Mouse (Mus musculus): ENCODE results near the gene Rhbdd1. TPM values are rescaled to one million over a fixed set of nuclear protein-coding genes. Genes with fewer than 3 reads are reported as not detected.

Gene Rhbdd1
- total and polyA plus RNA-seq, 3 experiments = 15.4 to 37.2 (median 32.5) TPM

DNA sequence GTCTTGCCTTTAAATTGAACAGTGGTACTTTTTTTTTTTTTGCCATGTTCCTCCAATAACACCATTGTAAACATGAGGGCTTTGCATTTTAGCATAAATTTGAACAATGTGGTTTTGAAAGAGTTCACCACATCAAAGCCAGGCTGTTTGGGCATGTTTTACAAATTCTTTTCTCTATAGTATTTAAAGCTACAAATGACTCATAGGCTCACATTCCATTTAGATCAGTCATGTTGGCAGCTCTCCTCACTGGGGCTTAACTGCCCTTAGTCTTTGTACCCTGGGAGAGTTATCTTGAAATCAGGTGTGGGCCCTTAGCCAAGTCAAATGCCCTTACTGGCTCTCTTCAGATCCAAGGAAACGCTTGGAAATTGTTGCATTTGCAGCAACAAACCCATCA, 112.8 kb downstream of the Rhbdd1 start:
- DNase-seq = peak; percentile 78

DNA sequence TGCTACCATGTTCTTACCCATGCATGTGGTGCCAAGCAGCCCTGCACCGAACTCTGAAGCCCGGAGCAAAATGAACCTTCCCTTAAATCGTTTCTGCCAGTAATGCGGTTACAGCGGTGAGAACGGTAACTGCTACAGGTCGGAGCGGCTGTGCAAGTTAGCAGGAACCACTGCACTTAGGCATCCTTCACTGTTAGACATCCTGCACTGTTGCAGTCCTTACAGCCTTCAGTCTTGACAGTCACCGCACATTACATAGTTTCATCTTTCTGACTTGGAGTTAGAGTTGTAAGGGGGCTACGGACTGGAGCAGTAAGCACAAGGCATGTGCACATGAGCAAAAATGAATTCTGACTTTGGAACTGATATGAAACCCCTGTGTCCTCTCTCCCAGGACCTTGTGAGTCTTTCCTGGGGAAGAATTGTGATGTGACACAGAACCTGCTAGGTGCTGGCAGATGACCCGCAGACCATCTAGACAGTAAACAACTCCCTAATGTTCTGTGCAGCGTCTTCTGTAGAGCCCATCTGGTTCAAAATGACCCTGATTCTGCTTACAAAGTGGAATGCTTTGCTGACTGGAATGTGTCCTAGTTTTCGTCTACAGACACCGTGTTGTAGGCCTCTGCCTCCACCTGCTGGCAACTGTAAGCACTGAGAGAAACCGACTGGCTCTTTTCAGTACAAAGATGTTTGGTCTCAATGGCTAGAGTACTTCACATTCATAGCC, 116.8 kb downstream of the Rhbdd1 start:
- DNase-seq = peak; percentile 67

DNA sequence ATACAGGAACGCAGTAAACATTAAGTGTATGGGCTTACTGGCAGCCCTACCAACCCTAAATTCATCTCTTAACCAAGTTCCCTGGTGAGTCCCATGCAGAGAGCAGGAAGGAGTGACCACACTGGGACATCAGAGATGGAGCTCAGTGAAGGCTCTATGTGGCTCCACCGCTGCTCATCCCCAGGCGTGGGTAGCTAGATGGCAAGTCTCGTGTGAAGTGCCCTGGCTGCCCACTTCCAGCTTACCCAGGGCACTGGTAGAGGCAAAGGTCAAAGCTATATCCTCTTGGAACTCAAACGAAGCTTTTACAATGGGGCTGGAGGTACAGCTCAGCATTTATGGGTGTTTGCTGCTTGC, 117.4 kb downstream of the Rhbdd1 start:
- no peak for DNase-seq

DNA sequence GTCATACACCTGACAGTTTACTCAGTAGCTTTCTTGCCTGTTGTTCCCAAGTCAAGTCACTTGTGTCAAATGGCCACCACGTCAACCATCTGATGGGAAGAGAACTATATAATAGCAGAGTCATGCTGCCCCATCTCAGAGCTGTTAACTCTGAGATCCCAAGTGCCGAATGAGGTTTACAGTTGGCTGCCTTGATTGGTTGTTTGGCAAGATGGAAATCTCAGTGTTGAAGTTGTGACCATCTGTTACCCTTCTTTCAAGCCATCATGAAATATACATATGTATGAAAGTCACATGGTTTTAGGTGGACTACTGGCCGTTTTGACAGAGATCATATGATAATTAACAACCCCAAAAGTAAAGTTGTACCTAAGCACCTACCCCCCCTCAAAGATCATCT, 121.0 kb downstream of the Rhbdd1 start:
- no peak for DNase-seq

DNA sequence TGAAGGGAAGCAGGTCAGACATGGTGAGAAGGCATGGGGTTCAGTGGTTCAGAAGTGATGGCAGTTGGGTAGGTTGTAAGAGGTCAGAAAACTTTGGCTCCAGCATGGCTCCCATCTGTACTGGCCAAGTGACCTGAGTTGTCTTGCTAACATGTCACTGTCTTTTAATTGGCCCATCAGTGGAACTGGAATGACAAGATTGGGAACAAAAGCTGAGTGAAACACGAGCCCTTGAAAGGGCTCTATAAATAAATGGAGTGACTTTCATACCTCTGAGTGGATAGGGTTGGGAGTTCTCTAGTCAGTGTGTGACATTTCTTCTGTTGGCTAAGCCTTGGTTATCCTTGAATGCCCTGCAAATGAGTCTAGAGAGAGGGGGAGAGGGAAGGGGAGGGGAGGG, 123.9 kb downstream of the Rhbdd1 start:
- DNase-seq = no peak

DNA sequence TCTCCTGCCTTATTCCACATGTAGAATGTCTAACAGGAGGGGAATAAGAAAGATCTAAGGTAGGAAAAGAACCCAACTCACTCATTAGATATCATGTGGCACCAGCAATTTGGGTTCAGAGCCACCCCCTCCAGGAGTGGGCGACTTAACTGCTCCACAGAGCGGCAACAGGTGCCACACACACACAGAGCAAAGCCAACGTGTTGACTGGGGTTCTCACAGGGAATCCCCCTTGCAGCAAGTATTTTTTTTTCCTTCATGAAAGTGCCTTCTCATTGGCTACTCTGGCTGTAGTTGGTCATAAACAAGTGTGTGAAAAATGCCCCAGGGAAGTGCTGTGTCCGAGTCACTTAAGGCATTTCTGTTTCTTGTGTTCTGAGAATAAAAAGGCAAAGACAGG, 127.3 kb downstream of the Rhbdd1 start:
- no peak for DNase-seq

DNA sequence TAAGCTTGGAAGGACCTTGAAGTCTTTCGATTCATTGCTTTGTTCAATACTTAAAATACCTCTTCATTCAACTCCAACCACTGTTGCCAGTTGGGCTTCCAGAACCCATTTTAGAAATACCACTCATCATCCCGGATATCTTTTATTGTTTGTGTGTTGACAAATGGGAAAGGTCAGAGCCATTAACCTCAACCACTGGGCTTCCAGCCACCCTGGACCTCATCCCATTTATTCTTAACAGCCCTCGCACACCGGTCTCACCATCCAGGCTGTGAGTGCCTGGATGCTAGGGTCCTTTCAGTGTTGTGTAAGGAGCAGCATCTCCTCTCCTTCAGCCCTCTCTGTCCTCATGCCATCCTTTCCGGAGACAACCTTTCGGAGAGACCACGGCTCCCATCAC, 129.8 kb downstream of the Rhbdd1 start:
- peak; percentile 55 for DNase-seq

DNA sequence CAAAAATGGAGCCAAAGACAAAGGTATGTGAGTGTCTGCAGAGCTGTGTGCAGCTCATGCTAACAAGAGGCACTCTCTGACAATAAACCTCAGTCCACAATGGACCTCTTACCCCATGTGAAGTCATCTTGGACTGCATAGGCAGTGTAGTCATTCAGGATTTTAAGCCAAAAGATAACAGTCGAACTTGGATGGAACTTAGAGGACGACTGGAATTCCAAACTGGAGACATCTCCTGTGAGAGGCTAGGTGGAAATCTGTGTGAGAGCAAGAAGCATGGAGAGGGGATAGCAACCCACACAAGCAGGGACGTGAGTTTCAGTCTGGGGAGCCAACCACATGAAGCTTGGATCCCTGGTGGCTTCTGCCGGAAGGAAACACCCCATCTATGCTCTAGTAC, 133.6 kb downstream of the Rhbdd1 start:
- no peak for DNase-seq

DNA sequence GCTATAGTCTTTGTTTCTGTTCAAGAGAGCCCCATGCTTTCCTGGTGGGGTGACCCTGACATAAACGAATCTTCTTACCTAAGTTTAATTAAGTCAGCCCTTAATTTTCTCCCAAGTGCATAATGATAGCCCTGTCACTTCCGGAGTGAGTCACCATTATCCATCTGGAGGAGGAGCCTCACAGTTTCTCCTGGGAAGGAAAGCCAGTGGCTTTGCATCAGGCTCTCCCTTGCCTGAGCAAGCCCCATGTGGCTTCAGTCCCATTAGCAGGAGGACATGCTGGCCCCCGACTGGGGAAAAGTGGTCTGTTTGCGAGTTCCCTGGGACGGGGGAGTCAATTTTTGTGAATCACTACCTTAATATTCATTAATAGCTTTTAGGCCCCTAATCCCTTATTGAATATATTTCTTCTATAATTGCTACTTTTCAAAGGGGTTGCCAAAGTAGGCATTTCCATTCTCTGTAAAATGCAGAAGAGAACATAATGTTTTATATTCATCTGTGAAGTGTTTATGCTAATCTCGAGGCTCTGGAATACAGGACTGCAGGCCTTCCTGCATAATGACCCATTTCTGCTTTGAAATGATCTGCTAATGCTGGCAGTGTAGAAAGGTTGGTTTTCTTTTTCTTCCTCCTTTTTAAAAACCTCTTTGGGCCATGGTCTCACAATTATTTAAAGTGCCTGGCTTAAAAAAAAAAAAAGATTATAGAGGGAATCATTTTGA, 135.8 kb downstream of the Rhbdd1 start:
- no peak for DNase-seq

DNA sequence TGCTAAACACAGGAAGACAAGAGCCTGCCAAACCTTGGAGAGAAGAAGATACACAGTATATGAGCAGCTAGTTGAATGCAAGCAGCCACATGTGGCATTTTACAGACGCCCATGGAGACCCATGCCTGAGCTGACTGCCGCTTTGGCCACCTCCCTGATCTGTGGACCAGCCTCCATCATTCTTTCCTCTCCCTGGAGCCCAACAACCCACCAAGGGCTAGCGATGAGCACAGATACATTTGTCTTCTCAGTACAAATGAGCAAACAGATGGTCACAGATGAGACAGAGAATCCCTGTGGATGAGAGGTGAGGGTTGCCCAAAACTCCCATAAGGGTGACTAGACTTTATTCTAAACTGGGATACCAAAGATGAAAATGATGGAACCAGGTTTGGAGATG, 137.8 kb downstream of the Rhbdd1 start:
- DNase-seq = no peak

DNA sequence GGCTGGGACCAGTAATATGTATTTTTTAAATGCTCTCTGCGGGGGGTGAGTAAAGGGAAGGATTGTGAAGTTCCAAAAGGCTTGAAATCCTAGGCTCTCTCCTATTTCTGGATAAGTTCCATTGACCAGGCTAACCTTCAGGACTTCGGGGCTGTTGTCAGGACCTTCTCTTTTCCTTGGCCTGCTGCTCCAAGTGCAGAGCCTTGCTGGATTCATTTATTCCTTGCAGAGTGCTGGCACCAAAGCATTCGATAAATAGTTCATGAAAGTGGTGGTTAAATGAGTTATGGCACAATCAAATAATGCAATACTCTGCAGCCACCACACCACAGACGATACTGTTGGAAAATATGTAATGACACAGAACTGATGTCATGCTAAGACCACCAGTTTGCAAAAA, 143.1 kb downstream of the Rhbdd1 start:
- DNase-seq = no peak

DNA sequence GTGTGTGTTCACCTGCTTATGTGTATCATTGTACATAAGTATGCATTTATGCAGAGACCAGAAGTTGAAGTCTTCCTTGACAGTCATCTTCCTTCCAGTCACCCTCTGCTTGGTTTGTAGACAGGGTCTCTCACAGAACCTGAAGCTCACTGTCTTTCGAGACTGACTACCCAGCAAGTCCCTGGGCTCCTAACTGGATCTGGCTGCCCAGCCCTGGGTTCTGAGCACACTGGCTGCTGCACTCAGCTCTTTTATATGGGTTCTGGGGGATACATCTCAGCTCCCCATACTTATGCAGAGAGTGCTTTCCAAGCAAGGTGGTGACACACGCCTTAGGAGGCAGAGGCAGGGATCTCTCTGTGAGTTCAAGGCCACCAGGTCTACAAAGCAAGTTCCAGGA, 143.7 kb downstream of the Rhbdd1 start:
- no peak for DNase-seq

DNA sequence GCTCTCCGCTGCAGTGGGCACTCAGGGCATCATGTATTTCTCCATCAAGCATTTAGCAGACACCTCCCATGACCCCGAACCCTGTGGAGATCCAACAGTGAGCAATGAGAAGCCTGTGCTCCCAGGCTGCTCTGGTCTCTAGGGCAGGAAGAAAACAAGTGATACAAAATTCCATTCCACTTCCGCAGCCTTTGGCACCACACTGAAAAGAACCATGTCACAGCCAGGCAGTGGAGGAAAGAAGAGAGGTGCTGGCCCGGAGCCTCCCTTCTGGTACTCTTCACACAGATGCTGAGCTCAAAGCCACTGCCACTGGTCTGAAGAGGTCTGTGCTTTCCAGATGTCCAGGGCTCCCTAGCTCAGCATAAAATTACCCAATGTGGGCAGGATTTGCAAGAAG, 144.8 kb downstream of the Rhbdd1 start:
- DNase-seq = no peak

DNA sequence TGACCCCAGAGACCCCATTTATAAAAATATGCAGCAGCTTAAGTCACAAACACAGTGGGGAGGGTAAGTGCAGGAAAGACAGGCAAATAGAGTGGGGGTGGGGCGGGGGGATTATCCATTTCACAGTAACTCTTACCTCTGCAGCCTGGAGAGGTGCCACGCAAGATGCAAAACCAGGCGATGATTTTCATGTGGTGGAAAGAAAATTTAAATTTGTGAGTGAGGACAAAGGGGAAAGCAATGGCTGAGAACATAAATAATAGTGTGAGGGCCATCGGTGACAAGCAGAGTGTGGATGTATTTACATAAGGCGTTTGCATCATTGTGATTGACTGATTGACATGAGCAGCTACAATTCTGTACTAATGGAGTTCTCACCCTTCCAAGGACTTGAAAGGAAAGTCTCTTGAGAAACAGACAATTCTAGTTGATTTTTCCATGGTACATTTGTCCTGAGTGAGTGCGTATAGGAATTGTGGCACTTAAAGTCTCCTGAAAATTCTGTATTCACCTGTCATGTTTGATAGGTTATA, 149.1 kb downstream of the Rhbdd1 start:
- no peak for DNase-seq

DNA sequence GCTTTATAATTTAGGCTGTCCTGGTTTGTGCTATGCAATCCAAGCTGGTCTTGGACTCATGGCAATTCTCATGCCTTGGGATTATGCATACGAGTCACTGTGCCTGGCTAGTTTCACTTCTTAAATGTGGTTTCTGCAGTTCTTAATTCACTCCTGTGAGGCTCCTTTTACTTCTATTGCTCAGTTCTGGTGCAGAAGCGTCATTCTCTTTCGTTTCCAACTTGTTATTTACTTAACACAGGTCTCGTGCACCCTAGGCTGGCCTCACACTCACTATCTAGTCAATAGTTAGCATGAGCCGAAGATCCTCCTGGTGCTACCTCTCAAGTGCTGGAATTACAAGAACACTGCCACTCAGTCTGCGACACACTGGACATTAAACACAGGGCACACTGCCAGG, 152.6 kb downstream of the Rhbdd1 start:
- DNase-seq = no peak

DNA sequence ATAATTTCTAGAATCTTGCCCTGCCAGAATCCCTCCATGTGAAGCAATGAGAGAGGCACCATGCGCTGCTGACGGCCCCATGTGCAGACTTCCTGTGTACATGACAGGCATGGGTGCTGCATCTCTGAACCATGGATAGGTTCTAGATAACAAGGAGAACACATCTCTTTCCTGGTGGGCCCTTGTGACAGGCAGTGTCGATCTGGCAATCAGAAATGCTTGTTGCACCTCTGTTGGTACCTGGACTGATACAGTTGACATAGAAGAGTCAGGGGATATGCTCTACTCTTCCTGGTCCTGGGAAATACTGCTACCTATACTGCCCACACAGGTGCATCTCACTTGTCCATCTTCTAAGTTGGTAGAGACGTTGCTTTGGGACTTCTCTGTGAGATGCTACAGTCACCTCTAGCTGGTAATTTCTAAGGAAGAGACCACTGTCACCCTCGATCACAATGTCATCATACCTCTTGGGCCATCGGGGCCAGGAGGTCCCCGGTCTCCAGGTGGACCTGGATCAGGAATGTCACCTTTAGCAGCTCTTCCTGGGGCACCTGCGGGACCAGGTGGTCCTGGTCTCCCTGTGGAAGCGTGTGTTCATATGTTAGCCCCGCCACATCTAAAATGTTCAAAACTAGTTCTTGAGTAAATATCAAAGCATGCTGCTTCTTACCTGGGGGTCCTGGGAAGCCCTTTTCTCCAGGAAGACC, 154.4 kb downstream of the Rhbdd1 start:
- no peak for DNase-seq

DNA sequence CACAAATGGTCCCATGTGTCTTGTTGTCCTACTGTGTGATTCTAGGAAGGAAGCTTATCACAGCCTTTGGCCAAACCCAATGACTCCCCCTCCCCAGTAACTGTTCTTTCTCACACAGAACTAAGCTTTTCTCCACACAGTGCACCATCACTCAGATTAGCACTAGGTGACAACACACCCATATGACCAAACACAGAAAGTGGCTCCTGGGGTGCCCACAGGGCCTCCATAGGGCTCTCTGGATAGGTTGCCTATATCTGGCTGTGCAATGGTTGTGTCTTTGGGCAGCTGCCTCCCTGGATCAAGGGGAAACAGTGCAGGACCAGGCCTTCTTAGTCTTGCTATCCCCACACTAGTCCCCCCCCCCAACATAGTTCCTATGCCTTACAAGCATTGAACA, 157.2 kb downstream of the Rhbdd1 start:
- no peak for DNase-seq

DNA sequence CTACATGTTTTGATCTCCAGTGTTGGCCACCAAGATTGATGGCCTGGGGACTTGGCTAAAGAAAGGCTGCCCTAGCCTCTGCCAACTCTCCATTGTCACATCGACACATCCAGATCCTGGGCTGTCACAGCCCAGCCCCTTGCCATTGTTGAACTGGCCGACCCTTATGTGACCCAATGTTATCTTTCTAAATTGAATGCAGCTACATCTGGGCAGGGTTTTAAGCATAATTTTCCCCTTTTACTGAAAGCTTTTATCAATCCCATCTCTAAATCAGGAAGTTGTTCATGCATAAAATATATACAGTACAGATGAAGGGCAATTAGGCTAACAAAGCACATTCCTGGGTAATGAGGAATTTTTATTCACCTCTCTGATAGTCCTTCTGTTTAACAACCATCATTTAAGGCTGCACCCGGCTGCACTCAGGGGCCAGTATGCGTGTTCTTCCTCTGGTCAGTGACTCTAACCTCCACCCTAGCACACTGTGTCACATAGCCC, 158.3 kb downstream of the Rhbdd1 start:
- peak; percentile 42 for DNase-seq

DNA sequence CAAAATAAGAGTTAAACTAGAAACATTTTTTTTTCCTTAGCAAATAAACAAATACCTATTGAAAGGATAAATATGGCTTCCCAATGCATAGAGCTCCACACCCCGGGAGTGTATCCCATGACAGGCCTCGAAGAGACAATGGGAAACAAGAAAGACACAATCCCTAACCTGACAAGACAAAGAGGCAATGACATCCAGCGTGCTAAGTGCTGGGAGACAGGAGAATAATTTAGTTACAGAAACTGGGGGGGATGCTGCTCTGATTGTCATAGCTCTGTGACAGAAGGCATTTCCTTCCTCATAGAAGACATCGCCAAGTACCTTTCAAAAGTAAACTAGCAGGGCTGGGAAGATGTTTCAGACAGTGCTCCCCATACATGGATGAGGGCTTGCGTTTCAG, 159.0 kb downstream of the Rhbdd1 start:
- no peak for DNase-seq

DNA sequence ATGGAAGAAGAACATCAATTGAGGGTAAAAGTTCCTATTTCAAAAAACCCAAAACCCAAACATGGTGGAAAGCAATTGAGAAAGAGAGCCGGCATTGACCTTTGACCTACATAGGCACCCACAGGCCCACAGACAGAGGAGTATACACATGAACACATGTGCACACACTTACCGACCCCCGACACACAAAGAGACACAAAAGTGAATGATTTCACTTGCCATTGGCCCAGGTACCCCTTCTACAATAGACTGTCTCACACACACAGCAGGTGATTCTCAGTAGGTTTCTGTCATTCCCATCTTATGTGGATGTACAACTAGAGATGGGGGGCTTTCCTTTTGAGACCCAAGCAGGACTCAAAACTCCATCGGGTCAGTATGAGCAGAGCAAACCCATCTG, 159.6 kb downstream of the Rhbdd1 start:
- DNase-seq = no peak

DNA sequence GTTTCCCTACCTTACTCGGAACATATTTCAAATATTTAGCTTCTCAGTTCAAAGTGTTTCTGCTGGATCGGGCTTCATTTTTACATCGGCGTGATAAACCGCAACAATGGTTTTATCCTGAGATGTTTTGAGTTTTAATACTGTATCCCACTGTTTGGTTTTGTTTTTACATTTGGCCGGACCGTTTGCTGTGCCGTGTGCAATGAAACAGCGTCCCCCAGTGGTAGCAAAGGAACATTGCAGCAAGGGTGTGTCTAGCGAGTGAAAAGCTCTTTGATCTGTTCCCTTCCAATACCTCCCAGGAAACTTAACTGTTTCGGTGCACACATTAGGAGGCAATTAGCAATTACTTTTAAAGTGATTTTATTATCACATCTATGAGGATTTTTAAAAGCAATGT, 160.0 kb downstream of the Rhbdd1 start:
- DNase-seq = no peak

DNA sequence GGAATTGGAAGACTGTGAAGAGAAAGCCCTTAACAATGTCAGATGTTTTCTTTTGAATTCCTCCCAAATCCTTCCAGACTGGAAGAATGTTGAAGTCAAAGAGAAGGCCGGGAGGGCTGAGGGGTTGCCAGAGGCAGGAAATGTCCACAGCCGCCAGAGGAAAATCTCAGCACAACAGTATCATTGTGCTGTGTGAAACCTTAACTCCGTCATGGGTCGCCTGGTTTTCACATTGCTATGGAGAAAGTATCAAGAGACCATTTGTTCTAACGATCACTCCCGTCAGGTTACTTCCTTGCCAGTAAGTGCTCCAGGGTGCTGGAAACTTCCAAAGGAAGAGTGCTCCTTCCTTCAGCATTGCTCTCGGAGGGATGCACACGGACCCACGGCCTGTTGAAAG, 160.5 kb downstream of the Rhbdd1 start:
- no peak for DNase-seq
